Mouse (Mus musculus) ES-E14 (cell line): ENCODE data around the gene Zbtb14. TPM values are rescaled to one million over a fixed set of nuclear protein-coding genes. Genes with fewer than 3 reads are reported as not detected.

Source experiments
- DNase-seq: peaks from one replicate; pipeline ENCODE4 v3.0.0-alpha.2; 2013; ENCODE audit warnings: low read depth, low spot score
- H3K27ac ChIP-seq: 2 replicates; pipeline ENCODE4 v1.5.1; 2012; ENCODE audit warnings: low read depth, mild to moderate bottlenecking, low read length, moderate library complexity, mixed read lengths; ENCODE audit not compliant: poor library complexity, insufficient read depth, severe bottlenecking
- H3K36me3 ChIP-seq: 2 replicates; pipeline ENCODE4 v1.6.1; 2012; ENCODE audit warnings: mild to moderate bottlenecking, low read length, moderate library complexity, mixed read lengths; ENCODE audit not compliant: control insufficient read depth, poor library complexity, insufficient read depth, severe bottlenecking
- H3K4me1 ChIP-seq, 2 experiments: fragments of 150-350 bp in 1 of 2; sonication (generic) in 1 of 2; 2 replicates each; pipeline ENCODE4 v1.6.1; 2012; ENCODE audit warnings: low read length in 2 of 2, mild to moderate bottlenecking in 1 of 2, mixed read lengths in 1 of 2; ENCODE audit not compliant: control insufficient read depth in 2 of 2, insufficient read depth in 2 of 2, poor library complexity in 1 of 2
- H3K4me3 ChIP-seq, 2 experiments: fragments of 150-350 bp in 1 of 2; sonication (generic) in 1 of 2; 2 replicates each; pipeline ENCODE4 v1.5.1; 2012; ENCODE audit warnings: low read length in 2 of 2, low read depth in 1 of 2, mild to moderate bottlenecking in 1 of 2, mixed read lengths in 1 of 2; ENCODE audit not compliant: insufficient read depth in 1 of 2, poor library complexity in 1 of 2, severe bottlenecking in 1 of 2
- H3K9ac ChIP-seq: 2 replicates; pipeline ENCODE4 v1.6.1; 2012; ENCODE audit warnings: low read depth, mild to moderate bottlenecking, low read length, mixed read lengths; ENCODE audit not compliant: poor library complexity, insufficient read depth, severe bottlenecking
- H3K9me3 ChIP-seq: fragments of 150-350 bp; sonication (generic); 2 replicates; pipeline ENCODE4 v1.6.1; 2012; ENCODE audit warnings: low read depth, mild to moderate bottlenecking, low read length; ENCODE audit not compliant: control insufficient read depth, insufficient read depth
- CHD2 ChIP-seq: IDR thresholded peaks from 2 replicates; pipeline ENCODE4 v1.6.1; 2014; ENCODE audit warnings: mild to moderate bottlenecking, low read depth, low read length, inconsistent platforms
- HCFC1 ChIP-seq: IDR thresholded peaks from 2 replicates; pipeline ENCODE4 v1.6.1; 2012; ENCODE audit warnings: low read length, inconsistent platforms, borderline replicate concordance; ENCODE audit not compliant: insufficient read depth
- MAFK ChIP-seq: IDR thresholded peaks from 2 replicates; pipeline ENCODE4 v1.6.1; 2014; ENCODE audit warnings: mild to moderate bottlenecking, low read depth, low read length, inconsistent platforms; ENCODE audit not compliant: insufficient read depth
- ZC3H11A ChIP-seq: IDR thresholded peaks from 2 replicates; pipeline ENCODE4 v1.6.1; 2012; ENCODE audit warnings: low read depth, mild to moderate bottlenecking, inconsistent platforms, low read length, borderline replicate concordance
- ZNF384 ChIP-seq: IDR thresholded peaks from 2 replicates; pipeline ENCODE4 v1.6.1; 2012; ENCODE audit warnings: low read depth, low read length, inconsistent platforms
- in situ Hi-C, 2 experiments: fragments of 600-800 bp; cut with MboI; formaldehyde crosslinking; loops; one replicate each; pipeline ENCODE4 v1.15.1; 2025; ENCODE audit warnings: low sequenced_read_pairs in 2 of 2, inconsistent platforms in 1 of 2; ENCODE audit not compliant: unreplicated experiment in 2 of 2
- total RNA-seq: library from RNA; depleted of rRNA; stranded (reverse); fragments of 300-350 nt; gene quantifications from 2 replicates; pipeline ENCODE4 v1.2.3, GENCODE M21; 2012; rRNA removed

The Zbtb14 gene
- total RNA-seq = 5.4 and 7.1 TPM in 2 replicates

GRCm38 (mm10) chr17:69382511-69383100 lies at the start of gene Zbtb14:
Gene Zbtb14 (plus strand): TSS chr17:69383050.
- in situ Hi-C loops = no loop called here

DNA sequence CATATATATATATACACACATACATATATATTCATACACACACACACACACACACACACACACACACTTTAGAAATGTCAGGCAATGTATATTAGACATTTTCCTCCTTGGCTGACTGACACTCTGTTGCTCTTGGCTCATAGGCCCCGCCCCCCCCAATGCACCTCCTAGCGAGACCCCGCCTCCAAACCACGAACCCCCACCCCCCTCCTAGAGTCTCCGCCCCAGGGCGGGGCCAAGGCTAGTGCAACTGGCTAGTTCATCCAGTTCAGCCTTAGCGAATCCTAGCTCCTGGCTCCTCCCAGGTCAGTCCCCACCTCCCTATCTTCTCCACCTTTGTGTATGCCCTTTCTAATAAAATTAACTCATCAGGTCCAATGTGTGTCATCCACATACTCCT lies 36.8 kb upstream of the Zbtb14 start:
- H3K27ac ChIP-seq = no peak overlapping the region
- H3K4me3 ChIP-seq = no peak overlapping the region
- TF ChIP-seq CHD2 = no peak
- TF ChIP-seq ZNF384 = no peak
- TF ChIP-seq HCFC1 = no peak
- TF ChIP-seq MAFK = no peak
- no peak for TF ChIP-seq ZC3H11A
- H3K36me3 ChIP-seq = no peaks in the 10 kb centered on the region
- peaks cover 3% of the 10 kb centered on the region; the same call in 1 of the 2 replicates for H3K9me3 ChIP-seq
- H3K4me1 ChIP-seq = no peaks in the 10 kb centered on the region
- in situ Hi-C loops = no loop called here
- H3K9ac ChIP-seq = no peak overlapping the region
- no peak for DNase-seq

More at GRCm38 (mm10) chr17:69382511-69383100, at the start of gene Zbtb14:
- no peaks in the 10 kb centered on the region for H3K9me3 ChIP-seq
- peaks cover 7% of the 10 kb centered on the region for H3K36me3 ChIP-seq
- H3K27ac ChIP-seq = peak within 1 kb of the TSS; percentile 96
- DNase-seq = peak; percentile 89
- peaks cover 0 to 8% of the 10 kb centered on the region in 2 experiments; a peak in 1 of 4 replicates for H3K4me1 ChIP-seq
- peak within 1 kb of the TSS; percentile 90 for H3K9ac ChIP-seq
- peak within 1 kb of the TSS; percentile 88 to 91 for H3K4me3 ChIP-seq
- TF ChIP-seq MAFK (no peak), ZC3H11A (no peak), ZNF384 (no peak), CHD2 (no peak), HCFC1 (peak; percentile 51; the same call in 1 of the 2 replicates)

DNA sequence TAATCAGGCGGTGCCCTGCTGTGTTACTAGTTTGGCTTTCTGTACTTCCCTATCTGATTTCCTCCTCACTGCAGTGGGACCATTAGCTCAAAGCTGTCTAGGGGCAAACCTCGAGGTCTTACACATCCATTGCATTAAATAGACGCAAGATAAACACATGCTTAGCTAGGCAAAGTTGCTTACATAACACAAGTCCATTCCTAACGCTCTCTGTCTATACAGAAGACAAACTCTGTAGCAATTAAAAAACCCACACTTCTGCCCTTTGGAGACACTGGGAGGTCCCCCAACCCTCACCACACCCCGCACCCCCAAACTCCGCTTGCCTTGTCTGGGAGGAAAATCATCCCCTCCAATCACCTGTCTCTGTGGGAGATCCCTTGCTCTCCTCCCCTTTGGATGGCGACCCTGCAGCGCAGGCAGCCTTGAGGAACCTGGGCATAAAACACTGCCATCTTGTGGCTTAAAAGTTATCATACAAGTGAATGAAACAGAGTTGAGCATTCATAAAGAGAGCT lies 33.8 kb upstream of the Zbtb14 start:
- no peaks in the 10 kb centered on the region for H3K4me1 ChIP-seq
- peak; percentile 48 for DNase-seq
- TF ChIP-seq ZC3H11A = peak; percentile 70; the same call in 1 of the 2 replicates
- no peak for TF ChIP-seq MAFK
- TF ChIP-seq ZNF384 = no peak
- TF ChIP-seq HCFC1 = no peak
- no peak overlapping the region for H3K4me3 ChIP-seq
- in situ Hi-C loops = no loop called here
- H3K36me3 ChIP-seq = no peaks in the 10 kb centered on the region
- no peak overlapping the region for H3K27ac ChIP-seq
- H3K9ac ChIP-seq = no peak overlapping the region
- H3K9me3 ChIP-seq = no peaks in the 10 kb centered on the region; the same call in 1 of the 2 replicates

- no peaks in the 10 kb centered on the region for H3K9me3 ChIP-seq
- no peak overlapping the region for H3K27ac ChIP-seq
- H3K9ac ChIP-seq = no peak overlapping the region
- no peaks in the 10 kb centered on the region for H3K4me1 ChIP-seq
- TF ChIP-seq ZNF384 (peak; percentile 88), MAFK (no peak), CHD2 (no peak), HCFC1 (no peak), ZC3H11A (peak; percentile 78)
- H3K36me3 ChIP-seq = no peaks in the 10 kb centered on the region
- H3K4me3 ChIP-seq = no peak overlapping the region
- in situ Hi-C loops = no loop called here
- DNase-seq = peak; percentile 95
Observed at GRCm38 (mm10) chr17:69365049-69365448, 17.8 kb upstream of the Zbtb14 start.

DNA sequence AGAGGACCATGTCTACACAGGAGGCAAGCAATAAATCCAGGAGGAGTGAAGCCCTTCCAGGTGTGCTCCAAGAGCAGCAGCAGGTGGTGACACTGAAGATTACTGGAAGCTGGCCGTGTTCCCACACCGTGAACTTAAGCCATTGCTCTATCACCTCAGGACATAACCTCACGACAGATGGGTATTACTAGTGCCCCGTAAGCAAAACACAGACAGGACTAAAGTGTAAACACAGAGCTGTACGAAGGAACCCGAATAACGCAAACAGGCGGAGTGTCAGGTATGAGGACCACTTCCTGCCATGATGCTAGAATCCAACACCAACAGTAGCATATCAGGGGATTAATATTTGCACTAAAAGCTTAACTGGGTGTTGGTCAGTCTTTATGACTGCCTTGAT lies 2.0 kb upstream of the Zbtb14 start:
- no peak for TF ChIP-seq HCFC1
- TF ChIP-seq ZC3H11A = no peak
- no peak for TF ChIP-seq ZNF384
- no peak for TF ChIP-seq CHD2
- no peak for TF ChIP-seq MAFK
- no peaks in the 10 kb centered on the region for H3K36me3 ChIP-seq
- peaks cover 0 to 8% of the 10 kb centered on the region in 2 experiments; a peak in 1 of 4 replicates for H3K4me1 ChIP-seq
- in situ Hi-C loops = no loop called here
- H3K9me3 ChIP-seq = no peaks in the 10 kb centered on the region
- no peak overlapping the region for H3K9ac ChIP-seq
- H3K4me3 ChIP-seq = no peak overlapping the region
- H3K27ac ChIP-seq = no peak overlapping the region
- DNase-seq = no peak
